Mouse (Mus musculus) lung, postnatal 0 days (tissue): ENCODE results near the gene Supt5.

ENCODE experiments used
- CTCF ChIP-seq: IDR thresholded peaks from 2 replicates; pipeline ENCODE4 v1.5.1; 2016; ENCODE audit warnings: antibody characterized with exemption, mild to moderate bottlenecking
- EP300 ChIP-seq: IDR thresholded peaks from 2 replicates; pipeline ENCODE4 v1.6.1; 2016; ENCODE audit warnings: antibody characterized with exemption, mild to moderate bottlenecking, control low read depth

GRCm38 (mm10) chr7:28368276-28368920 is 29.9 kb upstream of the Supt5 start:
- no peak for TF ChIP-seq CTCF
- no peak for TF ChIP-seq EP300
